Comparison of ENCODE assay signal across 14 mouse cellular contexts in the genomic region with DNA sequence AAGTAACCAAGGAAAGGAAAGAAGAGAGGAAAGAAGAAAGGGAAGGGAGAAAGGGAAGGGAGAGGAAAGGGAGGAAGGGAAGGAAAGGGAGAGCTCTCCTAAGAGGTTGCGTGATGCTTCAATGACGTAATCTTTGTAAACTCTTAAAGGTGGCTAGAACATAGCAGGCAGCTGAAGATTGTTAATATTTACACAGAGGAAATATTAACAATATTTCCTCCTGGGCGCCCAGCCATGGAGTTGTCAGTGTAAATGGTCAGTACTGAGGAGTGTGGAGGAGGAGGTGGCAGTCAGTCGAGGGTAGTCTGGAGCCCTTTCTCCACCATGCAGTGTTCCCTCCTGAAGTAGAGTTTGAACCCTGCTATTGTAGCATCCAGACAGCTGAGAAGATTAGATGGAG. TPM values are rescaled to one million over a fixed set of nuclear protein-coding genes. Genes with fewer than 3 reads are reported as not detected.
A peak's percentile ranks its signal among the peaks of the same experiment; 100 is the strongest.
DNase-seq lines count a peak whose midpoint lies in the region; TF ChIP-seq lines count a peak whose summit lies in the region.
"Had no signal": no experiment of that assay in that cellular context is flagged by ENCODE, and none has a peak within 500 bp of the region (broad histone marks: within the 10 kb centered on the region; RNA-seq: fewer than 3 reads in every experiment).

No protein-coding gene starts in this region.

- H3K4me3 ChIP-seq in lung, adult 2 months (replicated peaks; ENCODE audit: extremely low read depth, low read depth, low read length), result no peak overlapping the region
- H3K4me3 ChIP-seq: embryonic facial prominence, embryonic 12.5 days; hindbrain, embryonic 10.5 days; neural tube, embryonic 12.5 days had no signal

- DNase-seq in urinary bladder, postnatal 14 days (ENCODE audit: low spot score), result peak; percentile 43
- DNase-seq in urinary bladder, adult 18-20 months (ENCODE audit: low spot score in 2 of 2), result no peak
- DNase-seq in lung, adult 2 months, result peak; percentile 54
- DNase-seq in lung, postnatal 36 days, result peak; percentile 93
- DNase-seq in ovary, postnatal 14 days (ENCODE audit: low spot score), result no peak
- DNase-seq in Muller cell, postnatal 12 days (ENCODE audit: inconsistent ontology term), result no peak
- no peak for DNase-seq in spleen, postnatal 10 days (ENCODE audit: low spot score in 2 of 2)
- DNase-seq: adrenal gland, postnatal 36 days; cerebellum, adult 9-10 months; liver; thymus, adult 18-20 months had no signal

- H3K4me1 ChIP-seq in lung, adult 2 months (ENCODE audit: control insufficient read depth, insufficient read depth, low read length), result peaks cover 32% of the 10 kb centered on the region
- H3K4me1 ChIP-seq: embryonic facial prominence, embryonic 12.5 days; neural tube, embryonic 12.5 days had no signal

- 24% methylated on average over 4 of the region's 4 CpGs for whole genome bisulfite sequencing in lung, adult 2 months

- TF ChIP-seq CTCF in lung, adult 2 months (IDR thresholded peaks at IDR 0.05; ENCODE audit: insufficient read depth, low read length), result no peak

- TF ChIP-seq POLR2A in lung, adult 2 months (IDR thresholded peaks at IDR 0.05; ENCODE audit: borderline replicate concordance, extremely low read depth, low read depth, low read length), result no peak

RNA-seq across cellular contexts. Expression of gene Taf11, which starts 15.4 kb away (rescaled TPM):
- 8.3 and 11.5 TPM in 2 replicates for polyA plus RNA-seq in lung, adult 2 months (2012; rRNA removed)

RNA-seq across cellular contexts. Expression of gene Anks1, which starts 15.9 kb away (rescaled TPM):
- 89.4 and 97.9 TPM in 2 replicates for polyA plus RNA-seq in lung, adult 2 months (2012; rRNA removed)

Comparison
In these comparisons a context has a peak if more than half of its experiments do, and no peak if none do; other contexts are left out.
1. DNase-seq: peak in urinary bladder, postnatal 14 days (single experiment), lung, adult 2 months (single experiment) and lung, postnatal 36 days (single experiment); none in urinary bladder, adult 18-20 months (0 of 2), ovary, postnatal 14 days (single experiment), Muller cell, postnatal 12 days (single experiment) and spleen, postnatal 10 days (0 of 2).